Mouse (Mus musculus): Measurements from ENCODE around the gene Otud7a. TPM values are rescaled to one million over a fixed set of nuclear protein-coding genes. Genes with fewer than 3 reads are reported as not detected.
"Not testable (repeated sequence)": the region's sequence is repeated elsewhere in the genome, so short reads cannot be mapped to it uniquely, and the experiment has no call there.

Gene Otud7a
- polyA plus RNA-seq, 2 experiments = 0.01 TPM; not detected in 1

- no peaks in the 10 kb centered on the region for H3K27me3 ChIP-seq (ENCODE audit: control insufficient read depth, insufficient read depth, low read length)
- TF ChIP-seq CTCF (IDR thresholded peaks at IDR 0.05; ENCODE audit: low read depth) (no peak), EP300 (IDR thresholded peaks at IDR 0.05; ENCODE audit: low read depth) (no peak)
- ATAC-seq (ENCODE audit: insufficient read depth) (no peak), DNase-seq (ENCODE audit: low read depth in 3 of 3, low spot score in 3 of 3) (no peak)
- no peak overlapping the region for H3K4me2 ChIP-seq (ENCODE audit: low read depth)
- no peak overlapping the region for H3K27ac ChIP-seq
- H3K9me3 ChIP-seq (ENCODE audit: control insufficient read depth, low read length) = no peaks in the 10 kb centered on the region
- 69% methylated on average over 14 of the region's 14 CpGs for WGBS (ENCODE audit: insufficient replicate concordance)
- no peak overlapping the region for H3K4me3 ChIP-seq (ENCODE audit: insufficient read depth in 1 of 2, low read depth in 2 of 2, low read length in 2 of 2)
- H3K36me3 ChIP-seq (replicated peaks; ENCODE audit: control insufficient read depth, insufficient read depth, low read depth) = no peaks in the 10 kb centered on the region
- H3K9ac ChIP-seq (replicated peaks) = no peak overlapping the region
- no peaks in the 10 kb centered on the region for H3K4me1 ChIP-seq (replicated peaks; ENCODE audit: control insufficient read depth in 2 of 2, insufficient read depth in 2 of 2, low read length in 1 of 2)
Observed at GRCm38 (mm10) chr7:63668951-63669350, 224.4 kb downstream of the Otud7a start.

GRCm38 (mm10) chr7:63670911-63671310 is 226.4 kb downstream of the Otud7a start:
- not testable (repeated sequence) for H3K36me3 ChIP-seq (replicated peaks; ENCODE audit: control insufficient read depth, insufficient read depth, low read depth); H3K9me3 ChIP-seq (ENCODE audit: control insufficient read depth, low read length); H3K27ac ChIP-seq; H3K4me1 ChIP-seq (replicated peaks; ENCODE audit: control insufficient read depth in 2 of 2, insufficient read depth in 2 of 2, low read length in 1 of 2); H3K4me2 ChIP-seq (ENCODE audit: low read depth); H3K4me3 ChIP-seq (ENCODE audit: insufficient read depth in 1 of 2, low read depth in 2 of 2, low read length in 2 of 2); H3K27me3 ChIP-seq (ENCODE audit: control insufficient read depth, insufficient read depth, low read length); ATAC-seq (ENCODE audit: insufficient read depth); DNase-seq (ENCODE audit: low read depth in 3 of 3, low spot score in 3 of 3); H3K9ac ChIP-seq (replicated peaks)
- WGBS (ENCODE audit: insufficient replicate concordance) = 40% methylated on average over 1 of the region's 1 CpGs

- Histone ChIP-seq H3K4me2 (ENCODE audit: low read depth) (no peak overlapping the region), H3K9ac (replicated peaks) (no peak overlapping the region), H3K27me3 (ENCODE audit: control insufficient read depth, insufficient read depth, low read length) (no peaks in the 10 kb centered on the region), H3K4me3 (ENCODE audit: insufficient read depth in 1 of 2, low read depth in 2 of 2, low read length in 2 of 2) (no peak overlapping the region), H3K9me3 (ENCODE audit: control insufficient read depth, low read length) (no peaks in the 10 kb centered on the region), H3K4me1 (replicated peaks; ENCODE audit: control insufficient read depth in 2 of 2, insufficient read depth in 2 of 2, low read length in 1 of 2) (no peaks in the 10 kb centered on the region), H3K36me3 (replicated peaks; ENCODE audit: control insufficient read depth, insufficient read depth, low read depth) (no peaks in the 10 kb centered on the region), H3K27ac (no peak overlapping the region)
- no peak for ATAC-seq (ENCODE audit: insufficient read depth)
- 8% methylated on average over 3 of the region's 3 CpGs for WGBS (ENCODE audit: insufficient replicate concordance)
- no peak for DNase-seq (ENCODE audit: low read depth in 3 of 3, low spot score in 3 of 3)
- TF ChIP-seq CTCF (IDR thresholded peaks at IDR 0.05; ENCODE audit: low read depth) = peak; percentile 78
- TF ChIP-seq EP300 (IDR thresholded peaks at IDR 0.05; ENCODE audit: low read depth) = no peak
Observed at GRCm38 (mm10) chr7:63671904-63672303, 227.4 kb downstream of the Otud7a start.

- H3K4me3 ChIP-seq (ENCODE audit: insufficient read depth in 1 of 2, low read depth in 2 of 2, low read length in 2 of 2) = no peak overlapping the region
- no peak overlapping the region for H3K4me2 ChIP-seq (ENCODE audit: low read depth)
- no peaks in the 10 kb centered on the region for H3K36me3 ChIP-seq (replicated peaks; ENCODE audit: control insufficient read depth, insufficient read depth, low read depth)
- no peaks in the 10 kb centered on the region for H3K4me1 ChIP-seq (replicated peaks; ENCODE audit: control insufficient read depth in 2 of 2, insufficient read depth in 2 of 2, low read length in 1 of 2)
- TF ChIP-seq EP300 (IDR thresholded peaks at IDR 0.05; ENCODE audit: low read depth) = no peak
- TF ChIP-seq CTCF (IDR thresholded peaks at IDR 0.05; ENCODE audit: low read depth) = no peak
- no peak for ATAC-seq (ENCODE audit: insufficient read depth)
- DNase-seq (ENCODE audit: low read depth in 3 of 3, low spot score in 3 of 3) = no peak
- no peak overlapping the region for H3K9ac ChIP-seq (replicated peaks)
- H3K27me3 ChIP-seq (ENCODE audit: control insufficient read depth, insufficient read depth, low read length) = no peaks in the 10 kb centered on the region
- no peaks in the 10 kb centered on the region for H3K9me3 ChIP-seq (ENCODE audit: control insufficient read depth, low read length)
- 58% methylated on average over 5 of the region's 5 CpGs for WGBS (ENCODE audit: insufficient replicate concordance)
- no peak overlapping the region for H3K27ac ChIP-seq
Observed at GRCm38 (mm10) chr7:63676631-63677030, 232.1 kb downstream of the Otud7a start.

GRCm38 (mm10) chr7:63677149-63677548 is 232.6 kb downstream of the Otud7a start:
- H3K9me3 ChIP-seq (ENCODE audit: control insufficient read depth, low read length) = no peaks in the 10 kb centered on the region
- no peaks in the 10 kb centered on the region for H3K36me3 ChIP-seq (replicated peaks; ENCODE audit: control insufficient read depth, insufficient read depth, low read depth)
- DNase-seq (ENCODE audit: low read depth in 3 of 3, low spot score in 3 of 3) = no peak
- ATAC-seq (ENCODE audit: insufficient read depth) = no peak
- WGBS (ENCODE audit: insufficient replicate concordance) = 20% methylated on average over 2 of the region's 2 CpGs
- H3K27ac ChIP-seq = no peak overlapping the region
- H3K4me2 ChIP-seq (ENCODE audit: low read depth) = no peak overlapping the region
- no peak overlapping the region for H3K9ac ChIP-seq (replicated peaks)
- H3K4me1 ChIP-seq (replicated peaks; ENCODE audit: control insufficient read depth in 2 of 2, insufficient read depth in 2 of 2, low read length in 1 of 2) = no peaks in the 10 kb centered on the region
- TF ChIP-seq EP300 (IDR thresholded peaks at IDR 0.05; ENCODE audit: low read depth) (no peak), CTCF (IDR thresholded peaks at IDR 0.05; ENCODE audit: low read depth) (no peak)
- no peak overlapping the region for H3K4me3 ChIP-seq (ENCODE audit: insufficient read depth in 1 of 2, low read depth in 2 of 2, low read length in 2 of 2)
- no peaks in the 10 kb centered on the region for H3K27me3 ChIP-seq (ENCODE audit: control insufficient read depth, insufficient read depth, low read length)
